ENCODE assay signal across 25 mouse cellular contexts in genomic region chr4:138335036-138335435, GRCm38 (mm10). TPM values are rescaled to one million over a fixed set of nuclear protein-coding genes. Genes with fewer than 3 reads are reported as not detected.
DNase-seq lines count a peak whose midpoint lies in the region; ATAC-seq lines count a peak whose summit lies in the region.
"Had no signal": no experiment of that assay in that cellular context is flagged by ENCODE, and none has a peak within 500 bp of the region (broad histone marks: within the 10 kb centered on the region; RNA-seq: fewer than 3 reads in every experiment).

No protein-coding gene starts in this region.

- H3K36me3 ChIP-seq in heart, embryonic 11.5 days (ENCODE audit: control insufficient read depth, insufficient read depth, low read length), result no peaks in the 10 kb centered on the region
- H3K36me3 ChIP-seq: forebrain, embryonic 10.5 days; heart, embryonic 12.5 days; heart, embryonic 15.5 days; hindbrain, embryonic 10.5 days; hindbrain, embryonic 13.5 days; intestine, embryonic 15.5 days had no signal

- no peaks in the 10 kb centered on the region for H3K9me3 ChIP-seq in heart, embryonic 11.5 days (replicated peaks; ENCODE audit: control insufficient read depth, low read length)
- H3K9me3 ChIP-seq: forebrain, embryonic 10.5 days; forebrain, embryonic 13.5 days; heart, embryonic 12.5 days; heart, embryonic 15.5 days; hindbrain, embryonic 10.5 days; hindbrain, embryonic 13.5 days; intestine, embryonic 15.5 days had no signal

- no peak overlapping the region for H3K4me3 ChIP-seq in heart, embryonic 11.5 days (ENCODE audit: low read depth, low read length)
- H3K4me3 ChIP-seq: forebrain, embryonic 10.5 days; forebrain, embryonic 13.5 days; heart, embryonic 12.5 days; heart, embryonic 15.5 days; hindbrain, embryonic 10.5 days; hindbrain, embryonic 13.5 days; intestine, embryonic 15.5 days had no signal

- no peak overlapping the region for H3K9ac ChIP-seq in heart, embryonic 11.5 days (ENCODE audit: low read depth, low read length)
- H3K9ac ChIP-seq: forebrain, embryonic 13.5 days; heart, embryonic 12.5 days; heart, embryonic 15.5 days; hindbrain, embryonic 13.5 days; intestine, embryonic 15.5 days had no signal

- peak; percentile 28 for DNase-seq in adrenal gland, postnatal 10 days
- no peak for DNase-seq in adrenal gland, adult 18-20 months (ENCODE audit: low spot score in 2 of 2)
- DNase-seq in gastrocnemius, adult 18-20 months (ENCODE audit: low spot score), result peak; percentile 51
- DNase-seq in gastrocnemius, postnatal 14 days, result no peak
- DNase-seq in heart, adult 11 months, result peak; percentile 89
- DNase-seq in brain, adult 2 months (ENCODE audit: low read depth, low spot score), result peak; percentile 55
- DNase-seq: adrenal gland, postnatal 36 days; cerebellum, adult 11 months; cerebellum, adult 9-10 months; cerebellum, postnatal 14 days; heart, postnatal 10 days; heart, postnatal 36 days; kidney, adult 11 months had no signal

- H3K27ac ChIP-seq in heart, embryonic 11.5 days (ENCODE audit: low read depth, low read length), result no peak overlapping the region
- H3K27ac ChIP-seq: forebrain, embryonic 10.5 days; forebrain, embryonic 13.5 days; heart, embryonic 15.5 days; hindbrain, embryonic 10.5 days; hindbrain, embryonic 13.5 days; intestine, embryonic 15.5 days had no signal

- ATAC-seq in heart, embryonic 11.5 days (replicated peaks; ENCODE audit: insufficient number of reproducible peaks, low FRiP score, low TSS enrichment), result no peak
- ATAC-seq: activated CD4-positive, CD25-positive, alpha-beta regulatory T cell, adult 4 months; forebrain, embryonic 13.5 days; forebrain, embryonic 16.5 days; hindbrain, embryonic 16.5 days; intestine, embryonic 15.5 days had no signal

- WGBS in heart, embryonic 11.5 days (ENCODE audit: insufficient replicate concordance), result 80% methylated on average over 12 of the region's 12 CpGs

- H3K4me2 ChIP-seq in heart, embryonic 11.5 days, result no peak overlapping the region
- H3K4me2 ChIP-seq: forebrain, embryonic 13.5 days; heart, embryonic 12.5 days; heart, embryonic 15.5 days; hindbrain, embryonic 13.5 days; intestine, embryonic 15.5 days had no signal

- no peaks in the 10 kb centered on the region for H3K4me1 ChIP-seq in heart, embryonic 11.5 days (ENCODE audit: control insufficient read depth, insufficient read depth, low read length)
- H3K4me1 ChIP-seq: forebrain, embryonic 13.5 days; heart, embryonic 15.5 days; hindbrain, embryonic 13.5 days; intestine, embryonic 15.5 days had no signal

- peaks cover 18% of the 10 kb centered on the region for H3K27me3 ChIP-seq in heart, embryonic 11.5 days (ENCODE audit: control insufficient read depth, insufficient read depth, low read length)
- H3K27me3 ChIP-seq: intestine, embryonic 15.5 days had no signal

- intact Hi-C loops in gastrocnemius, postnatal 14 days (cut with DNase I; ENCODE audit: low total_unique reads), result no loop called here

RNA-seq across cellular contexts. Expression of gene Pink1, which starts 8.9 kb away (rescaled TPM):
- total RNA-seq in adrenal gland, postnatal 10 days (2021), result 100 to 1,000 TPM; 171 to 188 TPM
- total RNA-seq in adrenal gland, adult 18-20 months (2021), result 100 to 1,000 TPM; 193 to 198 TPM
- 100 to 1,000 TPM; 737 to 833 TPM for total RNA-seq in gastrocnemius, adult 18-20 months (2021)
- 100 to 1,000 TPM; 259 to 277 TPM for total RNA-seq in gastrocnemius, postnatal 14 days (2021)
- polyA plus RNA-seq in heart, embryonic 11.5 days (2014; fragmentation: Nextera tagmentation; extraction: Ambion mirVana), result 22.9 and 30.9 TPM in 2 replicates

RNA-seq across cellular contexts. Expression of gene Ddost, which starts 30.5 kb away (rescaled TPM):
- total RNA-seq in adrenal gland, postnatal 10 days (2021), result 100 to 1,000 TPM; 118 to 129 TPM
- total RNA-seq in adrenal gland, adult 18-20 months (2021), result 100 to 1,000 TPM; 115 to 119 TPM
- total RNA-seq in gastrocnemius, adult 18-20 months (2021), result 10 to 100 TPM; 29.5 to 34.0 TPM
- total RNA-seq in gastrocnemius, postnatal 14 days (2021), result 10 to 100 TPM; 51.0 to 59.3 TPM
- 269 and 310 TPM in 2 replicates for polyA plus RNA-seq in heart, embryonic 11.5 days (2014; fragmentation: Nextera tagmentation; extraction: Ambion mirVana)

RNA-seq across cellular contexts. Expression of gene Cda, which starts 32.8 kb away (rescaled TPM):
- total RNA-seq in adrenal gland, postnatal 10 days (2021), result 10 to 100 TPM; 12.3 to 13.4 TPM
- total RNA-seq in adrenal gland, adult 18-20 months (2021), result 10 to 100 TPM in 1 of 2 experiments, 1 to 10 TPM in 1; 8.9 to 10.0 TPM
- 1 to 10 TPM in 1 of 2 experiments, under 1 TPM in 1; 0.57 to 1.1 TPM for total RNA-seq in gastrocnemius, adult 18-20 months (2021)
- total RNA-seq in gastrocnemius, postnatal 14 days (2021), result 1 to 10 TPM in 1 of 2 experiments, under 1 TPM in 1; 0.55 to 1.9 TPM
- 6.9 and 7.6 TPM in 2 replicates for polyA plus RNA-seq in heart, embryonic 11.5 days (2014; fragmentation: Nextera tagmentation; extraction: Ambion mirVana)
- total RNA-seq: granulocyte monocyte progenitor cell, adult 5-6 weeks had no signal
- polyA plus RNA-seq: activated CD4-positive, CD25-positive, alpha-beta regulatory T cell, adult 4 months had no signal

Comparison
In these comparisons a context has a peak if more than half of its experiments do, and no peak if none do; other contexts are left out.
1. DNase-seq: peak in adrenal gland, postnatal 10 days (single experiment), gastrocnemius, adult 18-20 months (single experiment), heart, adult 11 months (single experiment) and brain, adult 2 months (single experiment); none in adrenal gland, adult 18-20 months (0 of 2) and gastrocnemius, postnatal 14 days (single experiment).